Mouse (Mus musculus) brain, embryonic 14.5 days (tissue): ENCODE results near the gene Dpp8.

ENCODE experiments used
- CTCF ChIP-seq: fragments of 200-500 bp; IDR thresholded peaks from 2 replicates; pipeline ENCODE4 v1.5.1; 2012; ENCODE audit warnings: inconsistent platforms, mild to moderate bottlenecking, moderate library complexity, borderline replicate concordance; ENCODE audit not compliant: insufficient read depth, insufficient read length; ENCODE audit errors: extremely low read depth
- POLR2A ChIP-seq: fragments of 200-500 bp; IDR thresholded peaks from 2 replicates; pipeline ENCODE4 v1.6.1; 2012; ENCODE audit warnings: mild to moderate bottlenecking, inconsistent platforms, borderline replicate concordance; ENCODE audit not compliant: poor library complexity, insufficient read depth, insufficient read length, severe bottlenecking; ENCODE audit errors: extremely low read depth

DNA sequence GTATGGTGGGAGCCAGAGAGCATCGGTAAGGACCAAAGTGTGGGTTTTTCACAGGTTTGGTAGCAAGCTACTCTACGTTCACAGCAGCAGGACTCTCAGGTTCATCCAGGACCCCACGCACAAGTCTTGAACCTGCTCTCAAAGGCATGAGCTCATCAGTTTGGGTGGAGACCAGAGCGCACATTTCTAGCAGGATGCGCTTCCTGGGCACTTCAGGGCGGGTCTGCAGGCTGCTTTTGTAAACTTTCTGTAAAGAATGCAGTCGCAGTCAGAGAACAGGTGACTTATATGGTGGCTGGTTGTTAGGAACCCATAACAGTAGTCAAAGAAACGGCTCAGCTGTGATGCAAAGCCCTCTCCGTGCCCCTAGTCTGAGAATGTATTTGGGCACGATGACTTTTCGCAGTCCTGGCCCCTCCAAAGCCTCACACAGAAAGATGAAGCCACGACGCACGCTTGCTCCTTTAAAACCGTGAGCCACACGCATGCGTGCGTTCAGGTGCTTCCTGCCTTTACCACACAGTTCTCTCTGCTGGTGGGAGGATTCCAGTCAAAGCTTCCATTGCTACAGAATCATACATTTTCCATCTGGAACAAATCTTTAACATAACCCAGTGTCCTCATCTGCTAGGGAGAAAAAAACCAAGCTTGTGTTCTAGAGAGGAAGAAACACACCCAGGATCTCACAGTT is 51.0 kb downstream of the Dpp8 start:
- TF ChIP-seq CTCF (no peak), POLR2A (no peak)
